Mouse (Mus musculus) retina, adult 2 months (tissue): ENCODE results near the gene Tas2r140.

Source experiments
- DNase-seq: peaks from one replicate; pipeline ENCODE4 v3.0.0-alpha.2; 2012; ENCODE audit warnings: low read depth, low spot score

Gene Tas2r140

DNA sequence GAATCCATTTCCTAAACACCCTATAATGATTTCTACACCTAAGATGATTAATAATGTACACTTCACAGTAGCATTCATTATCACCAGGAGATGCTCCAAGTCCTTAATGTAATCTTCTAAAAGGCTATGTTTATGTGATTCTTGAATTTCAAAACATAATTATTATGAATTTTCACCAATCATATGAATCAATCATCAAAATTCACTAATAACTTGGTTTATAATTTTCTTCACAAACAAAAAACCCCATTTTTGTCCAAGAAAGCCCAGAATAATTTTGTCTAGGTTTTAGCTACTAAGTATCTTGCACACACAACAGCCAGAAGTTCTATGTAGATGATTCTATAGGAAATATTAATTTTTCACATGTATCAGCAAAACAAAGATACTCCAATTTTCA, at the start of gene Tas2r140:
Tas2r140 (minus strand) TSS at position 101 of the 400 bp plus-strand sequence.
- no peak for DNase-seq

DNA sequence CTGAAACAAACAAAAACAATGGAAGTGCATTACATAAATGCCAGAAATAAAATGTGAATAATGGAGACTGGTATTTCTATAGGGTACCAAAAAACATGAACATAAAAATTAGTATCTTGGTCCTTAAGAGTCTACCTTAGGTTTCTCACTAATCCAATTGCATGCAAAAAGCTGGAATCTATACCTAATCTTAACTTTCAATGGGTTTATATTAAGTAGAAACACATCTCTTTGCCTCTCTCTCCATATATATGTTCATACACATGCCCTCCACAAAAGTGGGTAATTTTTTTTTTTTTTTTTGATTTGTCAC, 48.9 kb upstream of the Tas2r140 start, which contains the start of gene Smim10l1:
Smim10l1 (plus strand) TSS at position 301 of the 313 bp plus-strand sequence.
- DNase-seq = no peak

- DNase-seq = no peak
Measured at GRCm38 (mm10) chr6:133102430-133102829, 46.8 kb upstream of the Tas2r140 start.

GRCm38 (mm10) chr6:133092226-133092625, 36.6 kb upstream of the Tas2r140 start:
- DNase-seq = no peak

DNA sequence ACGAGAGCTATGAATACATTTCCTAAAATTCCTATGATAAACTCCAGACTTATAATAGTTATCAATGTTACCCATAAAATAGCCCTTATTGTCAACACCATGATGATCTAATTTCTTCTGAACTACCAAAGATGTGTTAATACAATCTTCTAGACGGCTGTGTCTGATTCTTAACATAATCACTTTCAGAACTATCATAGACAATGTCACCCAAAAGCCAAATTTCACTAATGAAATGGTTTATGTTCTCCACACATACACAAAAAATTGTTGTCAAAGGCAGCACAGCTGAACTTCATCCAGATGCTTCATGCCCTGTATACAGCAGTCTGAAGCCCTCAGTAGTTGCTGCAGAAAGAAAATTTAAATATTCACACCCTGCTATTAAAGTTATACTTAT, 18.6 kb downstream of the Tas2r140 start, which contains the start of gene Tas2r103:
Tas2r103 (minus strand) TSS at position 101 of the 400 bp plus-strand sequence.
- DNase-seq = no peak
